Mouse (Mus musculus): ENCODE measurements around the gene Hoxd13. TPM values are rescaled to one million over a fixed set of nuclear protein-coding genes. Genes with fewer than 3 reads are reported as not detected.

The Hoxd13 gene
- total RNA-seq (2023): not detected

DNA sequence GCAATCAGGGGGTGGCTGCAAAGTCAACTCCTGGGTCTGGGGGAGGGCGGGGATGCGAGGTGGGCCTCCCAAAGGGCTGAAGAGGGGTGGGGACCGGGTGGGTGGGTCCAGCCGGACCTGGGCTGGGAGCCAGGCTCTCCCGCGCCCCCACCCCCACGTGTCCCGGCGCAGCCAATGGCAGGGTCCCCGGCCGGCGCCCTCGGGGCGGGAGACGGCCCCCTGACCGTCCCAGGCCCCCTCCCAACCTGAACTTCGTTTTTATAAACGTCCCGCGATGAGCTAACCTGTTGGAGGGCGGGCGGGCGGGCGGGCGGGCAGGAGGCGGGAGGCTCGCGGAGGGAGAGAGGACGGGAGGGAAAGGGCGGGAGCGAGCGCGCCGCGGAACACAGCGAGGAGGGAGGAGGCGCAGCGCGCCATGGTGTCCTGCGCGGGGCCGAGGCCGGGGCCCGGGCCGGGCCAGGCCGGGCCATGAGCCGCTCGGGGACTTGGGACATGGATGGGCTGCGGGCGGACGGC, at the start of gene Hoxd13:
Gene Hoxd13, plus strand, starts transcription at position 469 of the 516 bp plus-strand sequence.

DNA sequence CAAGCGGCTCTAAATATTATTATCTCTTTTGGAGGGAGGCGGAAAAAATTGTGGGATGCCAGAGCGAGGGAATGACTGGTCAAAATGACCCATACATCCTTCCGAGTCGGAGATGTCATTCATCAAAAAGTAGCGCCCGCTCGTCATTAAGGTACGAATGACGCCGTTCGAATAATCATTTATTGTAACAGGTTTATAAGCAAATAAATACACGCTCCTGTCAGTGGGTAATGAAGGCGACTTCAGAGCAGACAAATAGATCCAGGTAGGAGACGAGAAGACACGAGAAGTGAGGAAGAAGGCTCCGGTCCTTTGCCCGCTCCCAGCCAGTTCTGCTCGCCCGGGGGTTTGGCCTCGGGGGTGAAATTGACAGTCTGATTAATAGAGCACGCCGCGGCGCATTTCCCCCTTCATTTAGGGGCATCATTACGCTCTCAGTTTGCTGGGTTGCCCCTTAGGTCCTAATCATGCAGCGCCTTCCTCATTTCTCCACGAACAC, 8.6 kb upstream of the Hoxd13 start, which contains the start of gene Evx2:
Gene Evx2, minus strand, starts transcription at position 51 of the 499 bp plus-strand sequence.

DNA sequence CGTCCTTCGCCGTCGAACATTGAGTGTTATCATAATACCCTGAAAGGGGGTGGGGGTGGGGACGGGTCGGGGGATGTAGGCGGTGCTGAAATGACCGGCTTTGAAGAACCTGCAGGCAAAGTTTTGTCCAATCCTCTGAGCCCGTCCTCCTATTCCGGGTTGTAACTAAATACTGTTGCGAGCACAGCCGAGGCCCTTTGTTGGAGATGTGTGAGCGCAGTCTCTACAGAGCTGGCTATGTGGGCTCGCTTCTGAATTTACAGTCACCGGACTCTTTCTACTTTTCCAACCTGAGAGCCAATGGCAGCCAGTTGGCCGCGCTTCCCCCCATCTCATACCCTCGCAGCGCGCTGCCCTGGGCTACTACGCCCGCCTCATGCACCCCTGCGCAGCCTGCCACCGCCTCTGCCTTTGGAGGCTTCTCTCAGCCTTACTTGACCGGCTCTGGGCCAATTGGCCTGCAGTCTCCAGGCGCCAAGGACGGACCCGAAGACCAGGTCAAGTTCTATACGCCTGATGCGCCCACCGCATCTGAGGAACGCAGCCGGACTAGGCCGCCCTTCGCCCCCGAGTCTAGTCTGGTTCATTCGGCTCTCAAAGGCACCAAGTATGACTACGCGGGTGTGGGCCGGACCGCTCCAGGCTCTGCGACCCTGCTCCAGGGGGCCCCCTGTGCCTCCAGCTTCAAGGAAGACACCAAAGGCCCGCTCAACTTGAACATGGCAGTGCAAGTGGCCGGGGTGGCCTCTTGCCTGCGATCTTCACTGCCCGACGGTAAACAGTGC, 7.0 kb downstream of the Hoxd13 start, which contains the start of gene Hoxd12:
Gene Hoxd12, plus strand, starts transcription at position 133 of the 785 bp plus-strand sequence.

DNA sequence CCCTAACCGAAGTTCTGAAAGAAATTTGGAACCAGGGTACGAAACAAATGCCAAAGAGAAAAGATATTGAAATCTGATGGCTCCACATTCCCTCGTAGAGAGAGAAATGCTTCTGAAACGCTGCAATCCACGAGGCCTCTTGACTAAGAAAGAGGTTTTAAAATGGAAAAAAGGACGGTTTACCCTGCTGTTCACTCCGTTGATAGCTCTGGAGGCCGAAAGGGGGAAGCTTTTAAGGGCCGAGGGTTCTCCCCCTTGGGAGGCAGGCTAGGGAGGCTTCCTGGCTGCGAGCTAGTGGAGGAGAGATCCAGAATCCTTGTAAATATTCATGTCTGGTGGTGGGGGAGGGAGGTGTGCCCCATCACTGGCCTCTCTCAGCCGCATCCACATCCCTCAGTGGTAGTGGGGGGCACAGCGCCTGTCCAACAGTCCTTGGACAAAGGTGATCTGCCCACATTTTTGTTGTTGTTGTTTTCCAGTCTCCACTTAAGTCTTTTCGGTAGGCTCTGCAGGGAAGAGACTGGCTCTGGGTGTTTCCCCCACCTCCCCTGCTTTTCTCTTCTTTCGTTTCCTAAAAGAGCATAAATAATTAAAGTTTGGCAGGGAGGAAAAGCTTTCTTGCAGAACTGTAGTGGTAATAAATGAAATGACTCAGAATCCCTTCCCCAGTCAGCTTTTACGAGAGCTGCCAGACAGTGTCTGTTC, 10.9 kb downstream of the Hoxd13 start, which contains the start of gene Hoxd11:
Gene Hoxd11, plus strand, starts transcription at position 667 of the 705 bp plus-strand sequence.

DNA sequence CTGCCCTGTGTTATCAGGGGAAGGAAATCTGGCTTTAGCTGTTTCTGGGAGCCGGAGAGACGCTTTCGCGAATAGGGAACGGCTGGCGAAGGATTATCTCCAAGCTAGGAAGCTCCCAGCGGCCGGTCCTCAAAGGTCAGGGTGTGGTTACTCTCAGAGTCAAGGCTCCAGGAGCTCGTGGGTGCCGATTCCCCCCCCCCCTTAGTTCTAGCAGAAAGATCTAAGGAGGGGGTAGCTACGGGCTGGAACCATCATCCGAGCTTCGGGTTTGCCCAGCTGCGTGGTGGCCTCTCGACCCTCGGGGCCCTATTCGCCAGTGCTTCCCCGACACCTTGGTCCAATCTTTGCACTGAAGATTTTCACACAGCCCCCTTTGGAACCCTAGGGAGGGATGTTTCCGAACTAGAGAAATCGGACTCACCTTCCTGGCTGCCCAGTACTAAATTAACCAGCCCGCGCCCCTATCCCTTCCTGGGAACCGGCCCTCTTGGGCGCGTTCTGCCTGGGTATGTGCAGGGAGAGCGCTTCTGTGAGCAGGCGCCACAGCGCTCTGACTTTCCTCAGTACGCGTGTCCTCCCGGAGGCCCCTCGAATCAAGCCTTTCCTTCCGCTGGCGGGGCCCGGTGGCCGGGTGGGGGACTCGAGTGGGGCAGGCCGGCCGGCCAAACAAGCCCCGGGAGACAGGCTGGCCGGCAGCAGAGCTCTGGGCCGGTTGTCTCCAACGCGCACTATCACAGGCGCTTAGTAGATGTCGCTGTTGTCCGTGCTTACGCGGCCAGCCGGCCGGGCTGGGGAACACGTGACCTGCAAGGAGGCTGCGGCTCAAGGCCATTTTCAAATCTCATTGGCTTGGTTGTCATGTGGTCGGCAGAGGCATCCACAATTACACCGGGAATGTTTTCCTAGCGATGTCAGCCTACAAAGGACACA, 23.2 kb downstream of the Hoxd13 start, which contains the start of gene Hoxd10:
Gene Hoxd10, plus strand, starts transcription at position 903 of the 930 bp plus-strand sequence.

DNA sequence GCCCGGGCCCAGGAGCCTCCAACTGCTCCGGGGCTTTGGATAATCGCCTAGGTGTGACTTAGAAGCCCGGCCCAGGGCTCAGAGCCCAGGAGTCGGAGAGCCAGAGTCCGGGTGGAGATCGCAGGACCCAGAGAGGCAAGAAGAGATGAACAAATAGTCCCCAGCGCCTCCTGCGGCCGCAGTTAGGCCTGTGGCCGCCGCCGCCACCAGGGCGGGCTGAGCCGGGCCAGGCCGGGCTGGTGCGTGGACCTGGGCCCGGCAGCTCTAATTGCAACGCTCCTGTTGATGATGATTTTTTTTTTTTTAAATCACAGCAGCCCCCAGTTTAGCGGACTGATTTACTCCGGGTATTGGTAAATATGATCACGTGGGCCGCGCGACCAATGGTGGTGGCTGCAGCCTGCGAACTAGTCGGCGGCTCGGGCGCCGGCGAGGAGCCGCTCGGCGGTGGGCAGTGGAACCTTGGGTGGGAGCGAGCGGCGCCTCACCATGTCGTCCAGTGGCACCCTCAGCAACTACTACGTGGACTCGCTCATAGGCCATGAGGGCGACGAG, 29.5 kb downstream of the Hoxd13 start, which contains the start of gene Hoxd9:
Gene Hoxd9, plus strand, starts transcription at position 161 of the 555 bp plus-strand sequence.

DNA sequence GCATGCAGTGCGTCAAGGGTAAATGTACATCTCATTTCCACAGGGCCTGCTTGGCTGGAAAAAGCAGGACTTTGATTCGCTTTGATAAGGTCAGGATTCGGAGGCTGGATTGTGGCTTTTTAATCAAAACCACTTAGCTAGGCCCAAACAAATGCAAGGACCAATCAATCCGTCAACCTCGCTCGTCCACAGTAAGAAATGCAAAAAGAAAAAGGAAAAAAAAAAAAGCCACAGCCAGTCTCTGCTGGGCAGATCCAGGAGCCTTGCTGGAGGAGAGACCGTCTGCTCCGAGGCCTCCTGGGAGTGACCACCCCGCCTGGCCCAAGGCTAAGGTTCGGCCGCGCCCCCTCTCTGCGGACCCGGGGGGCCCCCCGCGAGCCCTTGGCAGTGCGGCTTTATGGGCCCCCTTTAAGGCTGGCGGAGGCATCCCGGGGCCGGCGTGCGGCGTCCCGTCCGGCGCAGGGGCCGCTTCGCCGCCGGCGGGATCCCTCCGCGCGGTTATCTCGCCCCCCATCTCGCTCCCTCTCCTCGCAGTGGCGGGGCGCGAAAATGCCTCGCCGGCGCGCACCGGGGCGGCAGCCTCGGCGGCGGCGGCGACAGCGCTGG, 36.4 kb downstream of the Hoxd13 start, which contains the start of gene Hoxd8:
Gene Hoxd8, plus strand, starts transcription at position 223 of the 606 bp plus-strand sequence.

DNA sequence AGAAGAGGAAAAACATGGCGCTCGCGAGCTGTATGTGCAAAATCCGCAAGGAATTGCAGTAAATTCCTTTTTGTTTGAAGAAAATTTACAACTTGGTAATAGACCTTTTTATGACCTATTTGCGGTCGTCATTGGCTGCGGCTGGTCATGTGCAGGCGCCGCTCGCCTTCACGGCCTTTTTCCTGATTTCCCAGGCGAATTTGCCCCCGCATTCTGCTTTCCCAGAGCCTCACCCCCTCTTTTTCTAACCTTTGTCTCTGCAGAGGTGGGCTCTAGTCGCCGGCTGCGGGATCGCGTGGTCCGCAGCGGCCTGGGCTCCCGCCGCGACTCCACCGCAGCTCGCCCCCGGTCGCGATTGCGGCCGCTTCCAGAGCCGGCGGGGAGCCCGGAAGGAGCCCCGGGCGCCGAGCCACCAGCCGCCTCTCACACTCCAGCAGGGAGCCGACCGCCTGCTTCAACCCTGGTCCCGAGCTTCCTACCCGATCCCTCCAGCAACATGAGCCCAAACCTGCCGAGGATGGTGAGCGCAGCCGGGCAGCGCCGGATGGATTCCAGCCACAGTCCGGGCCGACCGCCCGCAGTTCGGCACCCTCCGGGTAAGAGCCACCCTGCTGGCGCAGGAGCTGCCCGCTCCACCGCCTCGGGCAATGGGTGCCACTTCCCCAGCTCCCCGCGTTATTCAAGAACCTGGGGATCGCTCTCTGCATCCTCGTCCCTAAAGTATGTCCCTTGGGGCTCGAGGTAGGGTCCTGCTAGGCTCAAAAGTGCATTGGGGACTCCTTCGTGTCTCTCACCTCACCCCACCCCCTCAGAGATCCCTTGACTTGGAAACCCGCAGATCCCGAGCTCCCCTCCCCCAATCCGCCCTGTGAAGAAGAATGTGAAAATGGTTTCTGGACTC, 43.9 kb downstream of the Hoxd13 start, which contains the start of the genes Hoxd3 and Hoxd4:
Gene Hoxd3, plus strand, starts transcription at position 207 of the 901 bp plus-strand sequence.
Gene Hoxd4, plus strand, starts transcription at position 209 of the 901 bp plus-strand sequence.

Other genes with a start within 250 kb of the Hoxd13 start
- 29.9 TPM for gene Lnpk, start 88.9 kb upstream of the Hoxd13 start, total RNA-seq (2023)
- gene Evx2, start 8.8 kb upstream of the Hoxd13 start, total RNA-seq (2023): not detected
- gene Hoxd12, start 6.7 kb downstream of the Hoxd13 start, total RNA-seq (2023): not detected
- not detected for gene Hoxd11, start 11.2 kb downstream of the Hoxd13 start, total RNA-seq (2023)
- not detected for gene Hoxd10, start 23.6 kb downstream of the Hoxd13 start, total RNA-seq (2023)
- not detected for gene Hoxd9, start 29.4 kb downstream of the Hoxd13 start, total RNA-seq (2023)
- gene Hoxd8, start 36.3 kb downstream of the Hoxd13 start, total RNA-seq (2023): not detected
- gene Hoxd3, start 43.6 kb downstream of the Hoxd13 start, total RNA-seq (2023): not detected
- not detected for gene Hoxd4, start 43.6 kb downstream of the Hoxd13 start, total RNA-seq (2023)
- gene Gm28230, start 58.4 kb downstream of the Hoxd13 start, total RNA-seq (2023): not detected
- not detected for gene Hoxd1, start 94.7 kb downstream of the Hoxd13 start, total RNA-seq (2023)
- 21.4 TPM for gene Mtx2, start 157.5 kb downstream of the Hoxd13 start, total RNA-seq (2023)

All from CD8-positive naive resting alpha-beta T cell, adult 57 days (primary cell).